Mouse (Mus musculus): Measurements from ENCODE around the gene Enkd1. TPM values are rescaled to one million over a fixed set of nuclear protein-coding genes. Genes with fewer than 3 reads are reported as not detected.

The Enkd1 gene
- total RNA-seq, 2 experiments from 2014 or later: 16.2 to 20.0 TPM

DNA sequence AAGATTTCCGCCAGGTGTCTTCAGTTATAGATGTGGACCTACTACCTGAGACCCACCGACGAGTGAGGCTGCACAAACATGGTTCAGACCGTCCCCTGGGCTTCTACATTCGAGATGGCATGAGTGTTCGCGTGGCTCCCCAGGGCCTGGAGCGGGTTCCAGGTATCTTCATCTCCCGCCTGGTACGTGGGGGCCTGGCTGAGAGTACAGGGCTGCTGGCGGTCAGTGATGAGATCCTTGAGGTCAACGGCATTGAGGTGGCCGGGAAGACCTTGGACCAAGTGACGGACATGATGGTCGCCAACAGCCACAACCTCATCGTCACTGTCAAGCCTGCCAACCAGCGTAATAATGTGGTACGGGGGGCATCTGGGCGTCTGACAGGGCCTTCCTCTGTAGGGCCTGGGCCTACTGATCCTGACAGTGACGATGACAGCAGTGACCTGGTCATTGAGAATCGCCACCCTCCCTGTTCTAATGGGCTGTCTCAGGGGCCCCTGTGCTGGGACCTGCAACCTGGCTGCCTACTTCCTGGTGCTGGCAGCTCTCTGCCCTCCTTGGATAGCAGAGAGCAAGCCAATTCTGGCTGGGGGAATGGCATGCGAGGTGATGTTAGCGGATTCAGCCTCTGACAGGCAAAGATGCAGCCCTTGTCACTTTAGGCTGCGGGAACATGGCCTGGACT is 5.1 kb downstream of the Enkd1 start:
- no peak for ATAC-seq (replicated peaks; ENCODE audit: poor library complexity, severe bottlenecking)

GRCm38 (mm10) chr8:105702001-105702401 is 6.0 kb downstream of the Enkd1 start:
- no peak for ATAC-seq (replicated peaks; ENCODE audit: poor library complexity, severe bottlenecking)

DNA sequence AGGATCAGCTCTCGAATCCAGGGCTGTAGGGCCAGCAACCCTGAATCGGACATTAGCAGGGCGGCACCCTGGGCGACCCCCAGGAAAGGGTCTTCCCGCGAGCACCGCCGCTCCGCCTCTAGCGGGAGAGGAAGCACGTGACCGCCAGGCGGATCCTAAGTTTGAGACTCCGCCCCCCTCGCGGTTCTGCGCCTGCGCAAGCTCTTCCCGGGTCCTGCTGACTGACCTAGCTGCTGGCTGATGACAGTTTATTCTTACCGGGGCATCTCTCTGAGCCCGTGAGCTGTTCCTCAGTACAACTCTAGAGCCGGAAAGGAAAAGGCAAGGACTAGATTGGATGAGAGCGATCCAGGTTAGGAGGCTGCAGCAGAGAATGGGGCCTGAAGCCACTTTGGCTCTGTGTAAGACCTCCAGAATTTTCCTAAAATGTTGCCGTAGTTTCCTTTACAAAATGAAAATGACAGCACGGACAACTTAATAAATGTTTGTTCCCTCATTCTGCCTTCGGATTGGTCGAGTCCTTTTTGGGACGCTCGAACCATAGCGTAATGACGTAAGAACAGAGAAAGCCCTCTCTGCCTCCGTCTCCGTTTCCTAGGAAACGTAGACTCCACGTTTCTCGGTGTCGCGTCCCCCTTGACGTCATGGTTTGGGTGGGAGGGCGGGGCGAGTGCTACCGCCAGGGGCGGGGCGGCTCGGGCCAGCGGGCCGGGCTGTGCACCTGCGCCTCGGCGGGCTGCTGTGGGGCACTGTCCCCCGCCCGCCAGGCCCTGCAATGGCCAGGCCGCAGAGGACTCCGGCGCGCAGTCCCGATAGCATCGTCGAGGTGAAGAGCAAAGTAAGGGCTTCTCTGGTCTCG is 6.8 kb downstream of the Enkd1 start, which contains the start of the genes Acd and Pard6a:
Gene Acd (minus strand): TSS at position 137 of the 859 bp plus-strand sequence.
Gene Pard6a (plus strand): TSS at position 183 of the 859 bp plus-strand sequence.
- ATAC-seq (replicated peaks; ENCODE audit: poor library complexity, severe bottlenecking): peak; percentile 65

DNA sequence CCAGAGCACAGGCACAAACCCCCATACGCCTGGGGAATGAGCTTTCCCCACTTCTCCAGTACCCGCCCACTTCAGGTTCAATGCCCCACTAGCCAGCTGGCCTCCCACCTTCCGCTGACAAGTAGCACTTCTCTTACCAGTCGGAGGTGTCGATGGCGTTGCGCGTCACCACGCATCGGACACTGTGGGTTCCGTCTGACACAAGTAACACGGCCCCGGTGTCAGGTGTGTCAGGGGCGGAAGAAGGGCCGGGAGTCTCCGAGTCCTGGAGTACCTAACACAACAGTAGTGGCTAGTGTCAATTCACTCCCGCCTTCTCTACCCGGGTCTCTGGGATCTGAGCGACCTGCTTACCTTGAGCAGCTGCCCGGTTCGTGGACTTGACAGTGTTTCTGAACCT is 7.4 kb downstream of the Enkd1 start:
- peak; percentile 72 for ATAC-seq (replicated peaks; ENCODE audit: poor library complexity, severe bottlenecking)

DNA sequence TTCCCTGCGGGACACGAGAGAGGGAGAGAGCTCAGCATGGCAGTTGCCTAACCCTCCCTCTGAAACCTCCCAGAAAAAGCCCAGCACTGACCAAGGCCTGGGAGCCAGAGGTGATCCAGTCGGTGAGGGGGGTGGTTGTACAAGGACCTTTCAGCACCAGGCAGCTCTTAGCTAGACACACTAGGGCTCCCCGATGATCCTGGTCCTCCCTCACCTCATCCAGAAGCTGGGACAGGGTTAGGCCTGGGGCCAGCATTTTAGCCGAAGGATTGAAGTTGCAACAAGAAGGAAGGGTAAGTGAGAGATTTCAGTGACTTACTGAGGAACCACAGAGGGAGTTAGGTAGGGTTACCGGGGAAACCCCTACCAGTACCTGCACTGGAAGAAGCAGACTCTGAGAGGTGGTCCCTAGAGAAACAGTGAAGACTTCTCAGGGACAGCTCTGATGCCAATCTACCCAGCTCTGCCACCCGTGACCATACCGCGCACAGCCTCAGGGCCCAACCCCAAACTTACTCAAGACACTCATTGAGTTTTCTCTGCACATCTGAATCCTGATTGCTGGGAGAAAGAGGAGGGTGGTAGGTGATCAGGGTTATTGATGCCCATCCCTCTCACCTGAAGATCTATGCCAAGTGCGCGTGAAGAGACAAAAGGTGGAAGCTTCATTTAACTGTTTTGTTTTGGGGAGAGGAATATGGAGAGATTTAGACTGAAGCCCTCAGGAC is 8.4 kb downstream of the Enkd1 start:
- ATAC-seq (replicated peaks; ENCODE audit: poor library complexity, severe bottlenecking): no peak

DNA sequence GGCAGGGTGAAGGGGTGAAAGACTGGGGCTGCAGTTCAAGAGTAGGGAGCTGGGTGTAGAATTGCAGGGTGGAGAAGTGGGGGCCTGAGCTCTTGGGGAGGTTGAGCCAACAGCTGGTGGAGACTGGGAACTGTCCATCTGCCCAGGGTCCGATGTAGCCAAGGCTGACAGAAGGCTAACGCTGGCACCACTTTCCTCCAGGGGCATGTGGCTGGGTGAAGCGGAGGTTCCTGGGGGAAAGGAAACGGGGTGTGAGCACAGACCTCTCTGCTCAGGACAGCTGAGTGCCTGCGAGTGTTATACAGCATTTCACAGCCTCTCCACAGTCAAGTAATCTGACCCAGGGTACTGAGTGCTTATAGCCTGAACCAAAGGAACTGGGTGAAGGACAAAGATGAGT is 9.3 kb downstream of the Enkd1 start:
- ATAC-seq (replicated peaks; ENCODE audit: poor library complexity, severe bottlenecking): no peak

DNA sequence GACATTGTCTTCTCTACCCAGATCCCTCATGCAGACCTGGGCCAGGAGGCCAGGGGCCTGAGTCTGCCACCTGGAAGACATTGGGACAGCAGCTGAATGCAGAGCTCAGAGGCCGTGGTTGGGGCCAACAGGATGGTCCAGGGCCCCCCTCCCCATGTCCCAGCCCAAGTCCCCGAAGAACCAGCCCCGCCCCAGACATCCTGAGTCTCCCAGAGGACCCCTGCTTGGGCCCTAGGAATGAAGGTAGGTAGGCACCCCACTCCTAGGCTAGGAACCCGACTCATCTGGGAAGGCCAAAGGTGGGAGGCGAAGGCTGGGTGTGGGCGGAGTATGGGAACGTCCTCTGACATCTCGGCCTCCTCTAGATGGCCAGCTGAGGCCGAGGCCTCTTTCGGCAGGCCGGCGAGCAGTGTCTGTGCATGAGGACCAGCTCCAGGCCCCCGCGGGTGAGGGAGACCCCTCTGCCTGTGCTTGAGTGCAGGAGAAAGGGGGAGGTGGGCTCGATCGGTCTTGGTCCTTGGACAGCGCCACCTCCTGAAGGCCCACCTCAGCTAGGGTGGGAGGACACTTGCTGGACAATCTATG is 10.7 kb downstream of the Enkd1 start:
- ATAC-seq (replicated peaks; ENCODE audit: poor library complexity, severe bottlenecking): no peak

- ATAC-seq (replicated peaks; ENCODE audit: poor library complexity, severe bottlenecking): no peak
Measured at GRCm38 (mm10) chr8:105695080-105695780, 12.8 kb downstream of the Enkd1 start.

GRCm38 (mm10) chr8:105694051-105694799 is 13.8 kb downstream of the Enkd1 start:
- no peak for ATAC-seq (replicated peaks; ENCODE audit: poor library complexity, severe bottlenecking)

DNA sequence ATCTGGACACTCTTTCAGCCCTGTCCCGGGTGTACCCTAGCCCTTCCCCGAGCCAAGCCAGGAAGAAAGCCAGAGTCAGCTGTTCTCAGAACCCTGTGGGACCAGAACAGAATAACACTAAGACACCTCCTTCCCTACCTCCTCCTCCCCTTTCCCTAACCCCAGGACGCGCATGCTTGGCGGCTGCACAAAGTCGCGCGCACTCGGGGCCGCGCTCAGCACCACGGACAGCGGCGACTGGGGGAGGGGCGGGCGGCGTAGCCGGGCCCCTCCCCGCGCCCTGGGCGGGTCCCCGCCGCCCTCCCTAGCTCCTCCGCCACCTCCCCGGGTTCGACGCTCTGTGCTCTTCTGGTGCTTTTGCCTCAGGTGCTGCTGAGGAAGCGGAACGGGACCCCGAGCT is 14.4 kb downstream of the Enkd1 start:
- ATAC-seq (replicated peaks; ENCODE audit: poor library complexity, severe bottlenecking): no peak

GRCm38 (mm10) chr8:105692449-105693182 is 15.4 kb downstream of the Enkd1 start:
- no peak for ATAC-seq (replicated peaks; ENCODE audit: poor library complexity, severe bottlenecking)

GRCm38 (mm10) chr8:105690978-105691377 is 17.0 kb downstream of the Enkd1 start:
- ATAC-seq (replicated peaks; ENCODE audit: poor library complexity, severe bottlenecking): peak; percentile 43

GRCm38 (mm10) chr8:105689983-105690360 is 18.0 kb downstream of the Enkd1 start:
- ATAC-seq (replicated peaks; ENCODE audit: poor library complexity, severe bottlenecking): no peak

GRCm38 (mm10) chr8:105689256-105689982 is 18.6 kb downstream of the Enkd1 start:
- no peak for ATAC-seq (replicated peaks; ENCODE audit: poor library complexity, severe bottlenecking)

- no peak for ATAC-seq (replicated peaks; ENCODE audit: poor library complexity, severe bottlenecking)
Measured at GRCm38 (mm10) chr8:105688242-105688752, 19.7 kb downstream of the Enkd1 start.

GRCm38 (mm10) chr8:105687512-105687911 is 20.5 kb downstream of the Enkd1 start:
- ATAC-seq (replicated peaks; ENCODE audit: poor library complexity, severe bottlenecking): no peak

DNA sequence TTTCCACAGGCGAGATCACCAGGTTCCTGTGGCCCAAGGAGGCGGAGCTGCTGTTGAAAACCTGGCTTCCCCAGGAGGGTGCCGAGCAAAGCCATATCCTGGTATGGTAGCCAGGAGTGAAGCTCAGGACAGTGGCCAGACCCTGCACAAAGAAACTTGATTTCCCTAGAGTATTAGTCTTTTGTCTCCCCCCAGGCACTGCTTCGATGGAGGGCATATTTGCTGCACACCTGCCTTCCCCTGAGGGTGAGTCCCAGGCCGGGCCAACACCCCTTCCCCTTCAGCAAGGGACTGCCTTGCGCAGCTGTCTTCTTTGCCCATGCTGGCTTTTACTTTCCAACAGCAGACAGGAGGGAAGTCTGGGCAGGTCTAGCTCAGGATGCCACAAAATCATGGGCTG is 21.5 kb downstream of the Enkd1 start:
- ATAC-seq (replicated peaks; ENCODE audit: poor library complexity, severe bottlenecking): no peak
